Mouse (Mus musculus): ENCODE measurements around the gene Ager. TPM values are rescaled to one million over a fixed set of nuclear protein-coding genes. Genes with fewer than 3 reads are reported as not detected.

Ager gene
- 8.7 and 9.9 TPM in 2 replicates for polyA plus RNA-seq (2012; rRNA removed)

DNA sequence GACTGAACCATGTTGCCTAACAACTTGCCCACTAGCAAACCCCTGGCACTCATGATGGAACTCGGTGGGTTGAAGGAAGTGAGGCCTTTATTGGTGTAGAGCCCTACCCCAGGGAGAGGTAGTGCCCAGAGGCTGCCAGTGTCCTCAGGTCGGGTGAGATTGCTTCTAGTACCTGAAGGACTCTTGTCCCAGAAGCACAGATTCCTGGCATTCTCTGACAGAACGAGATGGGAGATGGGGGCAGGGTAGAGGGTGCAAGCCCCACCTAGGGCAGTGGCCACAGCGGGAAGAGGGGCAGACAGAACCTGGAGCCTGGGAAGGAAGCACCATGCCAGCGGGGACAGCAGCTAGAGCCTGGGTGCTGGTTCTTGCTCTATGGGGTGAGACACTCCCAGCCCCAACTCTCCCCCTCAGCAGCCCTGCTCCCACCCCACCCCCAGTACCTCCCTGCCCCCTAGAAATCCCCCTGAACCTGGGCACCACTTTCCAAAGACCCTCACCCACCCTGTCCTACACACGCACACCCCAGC, at the start of gene Ager:
Gene Ager, plus strand, starts transcription at position 297 of the 530 bp plus-strand sequence.

DNA sequence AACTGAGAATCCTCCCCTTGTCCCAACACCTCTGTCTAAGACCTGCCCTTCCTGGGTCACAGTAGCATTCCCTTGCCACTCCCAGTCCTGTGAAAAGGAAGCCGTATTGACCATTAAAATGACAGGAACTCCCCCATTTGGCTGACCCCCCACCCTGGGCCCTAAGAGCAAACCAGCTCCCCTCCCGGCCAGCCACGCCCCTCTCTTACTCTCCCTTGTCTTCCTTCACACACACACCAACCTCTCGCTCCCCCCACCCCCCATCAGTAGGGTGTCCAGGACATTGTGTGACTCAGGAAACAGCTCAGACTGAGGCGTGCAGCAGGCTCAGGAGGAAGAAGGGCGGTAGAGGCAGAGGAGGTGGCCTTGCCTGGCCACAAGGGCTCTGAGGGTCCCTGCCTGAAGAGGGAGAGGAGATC, 33.6 kb upstream of the Ager start, which contains the start of gene Notch4:
Gene Notch4, plus strand, starts transcription at position 266 of the 419 bp plus-strand sequence.

DNA sequence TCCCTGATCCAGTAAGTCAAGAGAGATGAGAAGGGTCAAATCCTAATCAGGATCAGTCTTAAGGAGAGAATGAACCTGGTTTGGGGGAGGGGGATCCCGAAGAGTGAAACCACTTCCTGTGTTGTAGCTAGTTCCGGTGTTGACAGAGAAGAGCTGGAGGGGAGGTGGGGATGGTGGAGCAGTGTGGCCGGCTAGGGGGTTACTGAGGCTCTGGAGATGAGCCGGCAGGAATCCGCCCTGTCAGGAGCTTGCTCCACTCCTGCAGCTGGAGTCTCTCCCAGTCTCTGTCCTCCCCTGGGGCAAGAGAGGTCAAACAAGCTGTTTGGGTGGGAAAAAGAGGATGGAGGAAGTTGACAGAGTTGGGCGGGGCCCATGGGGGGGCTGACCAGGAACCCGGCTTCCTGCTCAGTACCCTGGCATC, 8.0 kb upstream of the Ager start, which contains the start of gene Gpsm3:
Gene Gpsm3, plus strand, starts transcription at position 126 of the 421 bp plus-strand sequence.

DNA sequence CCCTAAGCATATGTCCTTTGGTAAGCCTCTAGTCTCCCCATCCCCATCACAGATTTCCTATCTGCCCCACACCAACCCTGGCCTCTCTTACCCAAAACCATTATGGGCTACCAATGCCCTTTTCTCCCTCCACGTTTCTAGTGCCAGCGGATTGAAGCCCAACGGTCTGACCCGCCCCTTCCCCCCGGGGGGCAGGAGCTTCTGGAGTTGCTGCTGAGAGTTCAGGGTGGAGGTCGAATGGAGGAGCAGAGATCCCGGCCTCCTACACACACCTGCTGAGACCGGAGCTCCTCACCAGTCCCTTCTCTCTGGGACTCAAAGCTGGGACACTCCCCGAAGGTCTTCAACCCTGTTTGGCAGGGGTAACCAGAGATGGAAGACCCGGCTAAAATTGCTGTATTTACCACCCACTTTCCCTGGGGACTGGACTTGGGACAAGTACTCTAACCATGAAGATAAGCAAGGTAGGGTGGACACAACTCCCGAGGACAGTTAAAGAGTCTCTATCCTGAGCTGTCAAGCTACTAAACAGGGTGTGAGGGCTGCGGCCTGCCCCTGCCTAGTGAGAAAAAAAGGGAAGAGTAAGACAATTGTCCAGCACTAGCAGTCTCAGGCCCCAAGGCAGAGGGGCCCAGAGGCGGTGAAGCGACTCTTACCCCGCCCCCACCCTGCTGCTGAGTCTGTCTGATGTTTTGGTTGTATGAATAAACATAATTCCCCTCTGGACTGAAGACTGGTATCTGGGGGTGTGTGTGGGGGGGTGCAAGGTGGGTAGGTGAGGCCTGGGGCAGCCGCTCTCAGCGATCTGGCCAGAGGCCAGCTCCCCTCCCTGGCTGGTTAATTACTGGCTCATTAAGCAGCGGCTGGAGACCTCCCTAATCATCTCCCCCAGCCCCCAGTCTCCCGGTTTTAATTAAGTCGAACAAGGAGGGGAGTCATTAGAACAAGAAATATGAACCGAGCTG, 6.4 kb upstream of the Ager start, which contains the start of gene Pbx2:
Gene Pbx2, plus strand, starts transcription at position 238 of the 965 bp plus-strand sequence.

DNA sequence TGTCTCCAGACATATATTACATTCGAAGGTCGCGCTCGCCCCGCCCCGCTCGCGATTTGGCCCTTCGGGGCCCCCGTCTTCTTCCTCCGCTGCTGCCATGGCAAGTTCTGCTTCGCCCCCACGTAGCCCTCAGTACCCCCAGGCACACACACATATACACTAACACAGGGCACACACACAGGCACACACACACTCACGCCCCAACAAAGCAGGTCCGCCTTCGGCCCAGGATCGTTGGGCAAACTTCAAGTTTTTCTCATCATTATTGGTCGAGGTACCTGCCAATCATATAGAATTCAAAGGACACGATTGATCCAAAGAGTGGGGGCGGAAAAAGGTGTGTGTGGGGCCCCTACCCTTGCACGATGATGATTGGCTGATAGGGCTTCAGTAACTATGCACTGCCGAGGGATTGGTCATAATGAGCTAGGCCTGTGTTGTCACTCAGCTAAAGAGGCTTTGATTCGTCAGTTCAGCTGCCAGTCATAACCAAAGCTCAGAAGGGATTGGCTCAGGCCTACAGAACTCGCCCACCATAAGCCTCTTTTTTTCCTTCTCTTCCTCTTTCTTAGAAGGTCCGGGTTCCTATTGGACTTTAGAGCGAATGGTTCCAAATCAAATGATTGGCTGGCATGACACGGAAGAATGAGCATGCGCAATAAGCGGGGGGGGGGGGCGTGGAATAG, 5.9 kb downstream of the Ager start, which contains the start of gene Rnf5:
Gene Rnf5, minus strand, starts transcription at position 316 of the 686 bp plus-strand sequence.

DNA sequence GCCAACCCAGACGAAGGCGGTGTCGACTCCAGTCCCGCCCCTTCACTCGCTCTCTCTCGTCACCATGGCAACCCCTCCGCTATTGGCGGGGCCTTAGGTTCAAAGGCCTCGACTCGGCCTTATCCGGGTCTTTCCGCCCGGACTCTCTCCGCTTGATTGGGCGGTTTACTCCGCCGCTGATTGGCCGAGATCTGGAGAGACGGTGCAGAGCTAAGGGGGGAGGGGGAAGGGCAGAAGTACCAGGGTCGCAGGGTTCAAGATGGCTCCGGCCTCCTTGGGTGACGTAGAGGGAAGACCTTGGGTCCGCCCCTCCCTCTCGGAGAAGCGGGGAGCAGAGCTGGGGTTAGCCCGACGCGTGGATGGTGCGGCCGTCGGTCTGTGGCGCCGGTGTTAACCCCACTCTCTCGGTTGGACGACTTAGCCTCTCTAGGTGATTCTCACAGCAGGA, 6.4 kb downstream of the Ager start, which contains the start of gene Agpat1:
Gene Agpat1, plus strand, starts transcription at position 202 of the 448 bp plus-strand sequence.

DNA sequence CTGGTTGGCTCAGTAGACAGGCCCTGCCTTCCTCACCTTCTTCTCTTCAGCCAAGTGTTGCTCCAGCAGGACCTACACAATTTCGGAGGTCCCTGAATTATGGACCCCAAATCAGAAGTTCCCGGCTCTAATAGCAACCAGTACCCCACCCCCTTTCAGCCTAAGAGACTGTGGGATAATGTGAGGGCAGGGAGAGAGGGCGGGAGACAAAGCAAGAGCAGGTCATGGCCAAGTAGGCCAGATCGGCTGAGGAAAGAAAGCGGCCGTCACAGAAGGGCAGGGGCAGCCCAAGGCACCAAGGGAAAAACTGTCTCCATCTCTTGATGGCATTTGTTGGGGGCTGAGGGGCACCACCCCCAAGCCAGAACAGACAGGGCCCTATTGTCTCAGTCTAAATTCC, 18.2 kb downstream of the Ager start, which contains the start of gene Egfl8:
Gene Egfl8, minus strand, starts transcription at position 101 of the 400 bp plus-strand sequence.

DNA sequence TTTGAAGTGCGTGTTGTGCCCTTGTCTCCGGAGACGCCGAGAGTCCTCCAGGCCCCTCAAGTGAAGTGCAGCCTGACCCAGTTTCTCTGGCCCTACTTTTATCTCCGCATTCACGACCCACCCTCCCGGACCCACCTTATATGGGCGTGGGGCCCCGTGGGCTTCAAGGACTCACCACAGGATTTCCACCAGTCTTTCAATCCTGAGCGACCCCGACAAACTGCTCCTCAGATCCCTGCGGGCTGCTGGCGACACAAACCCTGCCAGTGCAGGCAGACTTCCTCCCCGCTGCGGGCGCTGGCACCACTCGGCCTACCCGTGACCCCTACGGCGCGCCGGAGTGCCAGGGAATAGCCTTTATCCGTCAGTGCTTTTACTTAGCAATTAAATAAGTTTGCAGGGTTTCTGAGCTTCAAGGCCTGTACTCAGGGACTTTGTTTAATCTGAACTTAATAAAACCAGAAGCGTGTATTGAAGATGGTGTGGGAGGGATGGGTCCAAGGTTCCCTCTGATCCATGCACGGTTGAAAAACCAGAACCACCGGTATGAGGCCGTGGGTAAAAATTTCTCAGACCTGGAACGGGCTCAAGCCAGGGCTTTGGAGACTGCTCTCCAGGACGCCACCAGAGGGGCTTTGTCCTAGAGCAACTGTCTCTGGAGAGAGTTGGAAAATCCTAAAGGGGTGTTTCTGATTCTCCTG, 30.4 kb downstream of the Ager start, which contains the start of gene Ppt2:
Gene Ppt2, minus strand, starts transcription at position 568 of the 701 bp plus-strand sequence.

DNA sequence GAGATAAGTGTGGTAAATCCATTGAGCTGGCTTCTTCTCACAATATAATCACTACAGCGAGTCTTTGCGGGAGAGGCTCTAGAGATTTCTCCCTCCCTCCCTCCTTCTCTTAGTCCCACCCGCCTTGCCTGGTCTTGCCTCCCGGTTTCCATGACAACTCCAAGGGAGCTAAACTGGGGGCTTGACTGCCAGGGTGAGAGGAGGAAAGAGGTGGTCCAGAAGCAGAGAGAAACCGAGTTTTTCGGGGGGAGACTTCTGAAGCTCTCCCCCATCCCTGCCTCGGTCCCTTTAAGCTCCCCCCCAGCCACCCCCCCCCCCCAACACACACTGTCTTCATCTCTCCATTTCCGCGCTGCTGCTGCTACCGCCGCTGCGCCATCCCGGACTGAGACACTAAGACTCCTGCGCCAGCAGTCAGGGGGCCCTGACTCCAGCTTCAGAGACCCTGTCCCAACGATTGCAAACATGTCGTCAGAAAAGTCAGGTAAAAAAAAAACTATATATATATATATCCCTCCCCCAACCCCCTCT, 31.6 kb downstream of the Ager start, which contains the start of gene Prrt1:
Gene Prrt1, plus strand, starts transcription at position 313 of the 531 bp plus-strand sequence.

DNA sequence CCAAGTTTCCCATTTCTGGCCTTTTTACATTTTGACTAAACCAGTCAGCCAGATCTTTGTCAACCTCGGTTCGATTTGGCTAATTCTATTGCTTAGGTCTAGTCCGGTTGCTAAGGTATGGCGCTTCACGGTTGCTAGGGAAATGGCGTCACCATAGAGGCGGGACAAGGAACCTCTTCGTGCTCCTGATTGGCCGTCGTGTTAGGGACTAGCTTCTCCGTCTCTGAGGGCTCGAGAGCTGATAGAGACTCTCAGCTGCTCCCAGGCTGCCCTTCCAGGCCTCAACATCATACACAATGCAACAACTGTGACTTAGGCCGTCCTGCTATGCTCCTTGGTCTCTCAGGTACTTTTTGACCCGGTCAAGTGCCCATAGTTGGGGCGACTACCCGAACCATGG, 46.9 kb downstream of the Ager start, which contains the start of gene Fkbpl:
Gene Fkbpl, plus strand, starts transcription at position 157 of the 400 bp plus-strand sequence.

DNA sequence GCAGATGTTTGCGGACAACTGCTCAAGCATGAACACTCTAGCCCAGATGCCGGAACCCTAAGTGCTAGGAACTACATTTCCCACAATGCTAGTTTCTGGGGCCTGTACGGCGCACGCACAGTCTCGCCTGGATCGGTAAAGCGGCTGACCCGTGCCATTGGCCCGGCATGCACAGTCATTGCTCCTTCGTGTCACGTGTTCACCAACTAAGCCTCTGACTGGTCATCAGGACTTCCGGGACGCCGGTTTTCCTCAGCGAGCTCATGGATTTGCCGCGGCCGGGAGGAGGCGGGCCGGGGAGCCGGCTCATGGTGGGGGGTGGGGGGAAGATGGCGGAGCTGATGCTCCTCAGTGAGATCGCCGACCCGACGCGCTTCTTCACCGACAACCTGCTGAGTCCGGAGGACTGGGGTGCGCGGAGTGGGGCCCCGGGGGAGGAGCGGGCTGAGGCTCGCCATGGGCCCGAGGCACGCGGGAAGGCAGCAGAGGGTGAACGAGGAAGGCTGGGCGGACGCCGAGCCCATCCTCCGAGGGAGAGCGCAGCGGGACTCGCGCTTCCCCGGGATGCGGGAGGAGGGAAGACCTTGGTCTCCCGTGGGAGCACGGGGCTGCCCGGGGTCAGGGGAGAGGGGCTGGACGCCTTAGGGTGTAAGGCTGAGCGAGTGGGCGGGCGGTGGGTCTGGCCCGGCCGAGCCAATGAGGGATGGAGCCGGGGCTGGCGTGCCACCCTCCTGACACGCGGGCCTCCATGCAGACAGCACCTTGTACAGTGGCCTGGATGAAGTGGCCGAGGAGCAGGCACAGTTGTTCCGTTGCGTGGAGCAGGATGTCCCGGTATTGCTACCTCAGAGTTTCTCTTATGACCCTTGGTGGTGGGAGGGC, 49.5 kb downstream of the Ager start, which contains the start of gene Atf6b:
Gene Atf6b, plus strand, starts transcription at position 241 of the 882 bp plus-strand sequence.

Other genes with a start within 250 kb of the Ager start
- 0.03 and 0.05 TPM in 2 replicates for gene Btnl2, start 243.0 kb upstream of the Ager start, polyA plus RNA-seq (2012; rRNA removed)
- gene Btnl1, start 220.7 kb upstream of the Ager start, polyA plus RNA-seq (2012; rRNA removed), result not detected in 2 replicates
- 10.5 and 11.5 TPM in 2 replicates for gene BC051142, start 199.0 kb upstream of the Ager start, polyA plus RNA-seq (2012; rRNA removed)
- not detected in 2 replicates for gene Btnl4, start 120.5 kb upstream of the Ager start, polyA plus RNA-seq (2012; rRNA removed)
- gene Btnl6, start 80.5 kb upstream of the Ager start, polyA plus RNA-seq (2012; rRNA removed), result not detected in 2 replicates
- 11.9 and 13.3 TPM in 2 replicates for gene Notch4, start 33.6 kb upstream of the Ager start, polyA plus RNA-seq (2012; rRNA removed)
- gene Gpsm3, start 8.1 kb upstream of the Ager start, polyA plus RNA-seq (2012; rRNA removed), result 3.4 and 4.3 TPM in 2 replicates
- gene Pbx2, start 6.6 kb upstream of the Ager start, polyA plus RNA-seq (2012; rRNA removed), result 104 and 106 TPM in 2 replicates
- gene Rnf5, start 5.8 kb downstream of the Ager start, polyA plus RNA-seq (2012; rRNA removed), result 226 and 258 TPM in 2 replicates
- gene Agpat1, start 6.4 kb downstream of the Ager start, polyA plus RNA-seq (2012; rRNA removed), result 172 and 183 TPM in 2 replicates
- 9.5 and 13.6 TPM in 2 replicates for gene Egfl8, start 18.1 kb downstream of the Ager start, polyA plus RNA-seq (2012; rRNA removed)
- 25.5 and 27.9 TPM in 2 replicates for gene Ppt2, start 30.6 kb downstream of the Ager start, polyA plus RNA-seq (2012; rRNA removed)
- 44.9 and 49.4 TPM in 2 replicates for gene Prrt1, start 31.7 kb downstream of the Ager start, polyA plus RNA-seq (2012; rRNA removed)
- gene Fkbpl, start 46.9 kb downstream of the Ager start, polyA plus RNA-seq (2012; rRNA removed), result 5.3 and 5.5 TPM in 2 replicates
- 107 and 109 TPM in 2 replicates for gene Atf6b, start 49.3 kb downstream of the Ager start, polyA plus RNA-seq (2012; rRNA removed)
- gene Tnxb, start 72.7 kb downstream of the Ager start, polyA plus RNA-seq (2012; rRNA removed), result 0.34 and 0.75 TPM in 2 replicates
- 0.23 and 0.74 TPM in 2 replicates for gene C4b, start 146.0 kb downstream of the Ager start, polyA plus RNA-seq (2012; rRNA removed)
- 0.04 TPM in 1 of 2 replicates, not detected in the other for gene Cyp21a1, start 206.7 kb downstream of the Ager start, polyA plus RNA-seq (2012; rRNA removed)
- gene Stk19, start 239.1 kb downstream of the Ager start, polyA plus RNA-seq (2012; rRNA removed), result 68.6 and 70.2 TPM in 2 replicates
- gene Dxo, start 239.2 kb downstream of the Ager start, polyA plus RNA-seq (2012; rRNA removed), result 84.5 and 86.1 TPM in 2 replicates